Mouse (Mus musculus) lung, adult 2 months (tissue): Measurements from ENCODE around the gene Chd1. TPM values are rescaled to one million over a fixed set of nuclear protein-coding genes. Genes with fewer than 3 reads are reported as not detected.
"Not testable (repeated sequence)": the region's sequence is repeated elsewhere in the genome, so short reads cannot be mapped to it uniquely, and the experiment has no call there.

ENCODE experiments used
- DNase-seq: peaks from one replicate; pipeline ENCODE4 v3.0.0; 2022
- H3K4me1 ChIP-seq: fragments of 200-500 bp; 2 replicates; pipeline ENCODE4 v1.6.1; 2011; ENCODE audit warnings: low read length; ENCODE audit not compliant: control insufficient read depth, insufficient read depth
- H3K4me3 ChIP-seq: fragments of 200-500 bp; replicated peaks from 2 replicates; pipeline ENCODE3; 2011; ENCODE audit warnings: low read depth, mild to moderate bottlenecking, control low read depth, low read length; ENCODE audit errors: extremely low read depth
- CTCF ChIP-seq: fragments of 200-500 bp; IDR thresholded peaks from 2 replicates; pipeline ENCODE4 v1.5.1; 2011; ENCODE audit warnings: mild to moderate bottlenecking, low read length, control low read depth; ENCODE audit not compliant: insufficient read depth
- POLR2A ChIP-seq: fragments of 200-500 bp; IDR thresholded peaks from 2 replicates; pipeline ENCODE4 v1.6.1; 2011; ENCODE audit warnings: low read depth, mild to moderate bottlenecking, control low read depth, low read length, borderline replicate concordance; ENCODE audit errors: extremely low read depth
- WGBS: fragments of 180-500 bp; shearing (Covaris S2); methylation state at CpG from one replicate; pipeline ENCODE4 v1.1.7; 2018; 5-methylcytosine and 5-hydroxymethylcytosine counted together
- polyA plus RNA-seq: library from polyadenylated mRNA; depleted of rRNA; stranded (reverse); fragments of >200 nt; gene quantifications from 2 replicates; pipeline ENCODE4 v1.2.3, GENCODE M21; 2012

Chd1 gene
- polyA plus RNA-seq, 1 experiment, result 7.9 TPM

DNA sequence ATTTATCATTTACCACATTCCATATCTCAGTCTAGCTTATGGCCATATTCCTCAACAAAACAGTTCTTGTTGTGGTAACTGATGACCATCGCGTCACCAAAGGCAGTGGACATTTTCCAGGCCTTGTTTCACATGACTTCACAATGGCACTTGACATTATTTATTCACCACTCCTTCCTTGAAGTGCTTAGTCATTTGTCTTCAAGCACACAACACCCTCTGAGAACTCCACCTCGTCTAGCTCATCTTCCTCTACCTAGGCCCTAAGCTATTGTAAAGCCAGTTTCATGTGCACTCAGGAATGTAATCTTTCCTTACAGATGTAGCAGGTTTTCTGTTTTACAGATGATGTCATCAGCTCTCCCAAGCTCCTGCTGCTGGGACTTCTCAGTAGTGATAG, 5.8 kb upstream of the Chd1 start:
- DNase-seq, result no peak
- 58% methylated on average over 3 of the region's 3 CpGs for WGBS
- no peak for TF ChIP-seq POLR2A
- TF ChIP-seq CTCF, result no peak

DNA sequence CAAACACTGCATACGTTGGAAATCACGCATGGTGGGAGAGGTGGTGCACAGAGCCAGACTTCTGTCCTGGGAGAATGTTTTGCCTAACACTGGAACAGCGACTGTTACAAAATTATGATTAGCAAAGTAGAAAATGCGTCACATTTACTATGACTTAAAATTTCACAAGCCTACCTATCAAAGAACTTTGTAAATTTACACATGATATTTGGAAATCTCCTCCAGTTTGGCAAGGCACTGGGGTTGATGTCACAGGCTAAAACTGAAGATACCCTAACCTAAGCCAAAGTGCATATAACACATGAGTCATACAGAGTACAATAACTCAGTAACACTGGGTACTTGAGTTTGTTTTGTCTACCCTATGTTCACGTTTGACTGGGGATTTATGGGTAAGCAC, 3.3 kb upstream of the Chd1 start:
- peaks cover 3% of the 10 kb centered on the region; the same call in 1 of the 2 replicates for H3K4me1 ChIP-seq
- DNase-seq, result no peak
- no peak for TF ChIP-seq CTCF
- no peak for TF ChIP-seq POLR2A
- WGBS, result 65% methylated on average over 5 of the region's 5 CpGs
- no peak overlapping the region for H3K4me3 ChIP-seq

More for the DNA sequence above, 5.8 kb upstream of the Chd1 start:
- Histone ChIP-seq H3K4me3 (no peak overlapping the region), H3K4me1 (peaks cover 2% of the 10 kb centered on the region; the same call in 1 of the 2 replicates)

DNA sequence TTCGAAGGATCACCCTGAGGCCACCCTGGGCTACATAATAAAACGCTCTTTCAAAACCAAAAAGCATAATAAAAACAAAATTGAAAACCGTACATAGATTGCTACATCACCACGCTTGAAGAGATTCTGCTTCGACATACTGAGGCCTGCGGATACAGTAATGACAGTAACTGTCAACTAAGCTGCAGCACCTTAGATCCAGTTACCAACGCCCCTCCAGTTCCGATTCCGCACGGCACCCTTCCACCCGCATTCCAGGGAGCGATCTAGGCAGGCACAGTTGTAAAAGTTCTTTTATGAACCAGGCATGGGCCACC, 651 bp upstream of the Chd1 start:
- no peak for TF ChIP-seq CTCF
- TF ChIP-seq POLR2A, result no peak; the same call in 1 of the 2 replicates

DNA sequence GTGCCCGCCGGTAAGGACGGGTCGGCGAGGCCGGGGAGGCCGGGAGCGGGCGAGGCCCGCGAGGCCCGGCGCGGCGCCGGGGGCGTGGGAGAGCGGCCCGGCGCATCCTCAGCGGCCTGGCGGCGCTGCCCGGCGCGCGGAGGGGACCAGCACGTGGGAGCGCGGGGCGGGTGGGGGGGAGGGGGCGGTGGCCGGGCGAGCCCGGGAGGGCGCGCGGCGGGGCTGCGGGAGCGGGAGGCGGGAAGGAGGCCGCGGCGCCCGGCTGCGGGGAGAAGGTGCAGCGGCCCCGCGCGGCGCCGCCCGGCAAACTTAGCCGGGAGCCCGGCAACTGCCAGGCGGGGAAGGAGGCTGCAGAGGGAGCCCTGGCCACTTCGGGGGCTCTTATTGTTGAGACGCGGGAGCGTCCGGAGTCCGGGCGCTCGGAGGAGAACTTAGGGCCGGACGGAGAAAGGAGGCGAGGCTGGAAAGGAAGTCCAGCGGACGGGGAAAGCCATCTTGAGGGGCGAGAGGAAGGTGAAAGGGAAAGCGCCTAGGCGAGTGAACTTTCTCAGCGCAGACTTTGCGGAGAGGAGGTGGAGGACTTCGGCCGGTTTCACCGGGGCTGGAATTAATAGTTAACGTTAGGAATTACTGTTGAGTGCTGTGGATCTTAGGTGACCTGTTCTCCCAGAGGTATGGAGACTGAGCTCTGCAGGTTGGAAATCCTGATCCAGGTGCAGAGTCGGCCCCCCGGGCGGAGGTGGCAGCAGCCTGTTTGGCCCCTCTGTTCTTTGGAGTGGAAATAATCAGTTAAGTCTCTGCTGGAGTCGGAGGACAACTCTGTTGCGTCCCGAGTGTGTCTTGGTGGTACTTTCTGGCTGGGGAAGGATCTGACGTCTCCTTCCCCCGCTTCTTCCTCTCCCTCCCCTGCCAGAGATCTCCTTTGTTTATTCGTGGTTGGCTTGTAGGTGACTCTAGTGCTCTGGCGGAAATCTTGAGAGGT, 827 bp downstream of the Chd1 start:
- under 1% methylated on average over 76 of the region's 89 CpGs for WGBS
- Histone ChIP-seq H3K4me3 (peak overlapping the region; percentile 83), H3K4me1 (peaks cover 9% of the 10 kb centered on the region)
- DNase-seq, result peak; percentile 68
- TF ChIP-seq POLR2A, result peak; percentile 86; the same call in 1 of the 2 replicates
- TF ChIP-seq CTCF, result no peak

More for the DNA sequence above, 651 bp upstream of the Chd1 start:
- under 1% methylated on average over 12 of the region's 12 CpGs for WGBS
- no peak for DNase-seq
- Histone ChIP-seq H3K4me1 (peaks cover 9% of the 10 kb centered on the region), H3K4me3 (peak overlapping the region; percentile 88)

DNA sequence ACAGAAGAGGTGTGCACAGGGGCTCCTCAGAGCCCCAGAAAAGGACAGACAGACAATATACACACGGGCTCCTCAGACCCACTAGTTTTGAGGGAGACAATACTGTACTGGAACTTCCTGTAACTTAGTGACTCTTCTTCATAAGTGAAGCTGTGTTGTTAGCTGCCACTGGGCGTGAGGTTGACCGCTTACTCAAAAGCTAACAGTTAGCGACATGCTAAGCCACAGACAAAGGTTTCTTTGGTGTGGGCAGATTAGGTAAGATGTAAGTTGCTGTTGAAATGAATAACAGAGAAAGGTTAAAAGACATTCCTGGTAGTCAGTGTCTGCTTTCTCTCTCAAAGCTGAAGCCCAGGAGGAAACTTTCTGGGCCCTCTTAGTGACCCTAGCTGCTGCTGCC, 9.7 kb downstream of the Chd1 start:
- H3K4me3 ChIP-seq, result no peak overlapping the region
- DNase-seq, result no peak
- TF ChIP-seq POLR2A (no peak), CTCF (no peak)
- WGBS, result 64% methylated on average over 4 of the region's 4 CpGs
- H3K4me1 ChIP-seq, result peaks cover 13% of the 10 kb centered on the region

DNA sequence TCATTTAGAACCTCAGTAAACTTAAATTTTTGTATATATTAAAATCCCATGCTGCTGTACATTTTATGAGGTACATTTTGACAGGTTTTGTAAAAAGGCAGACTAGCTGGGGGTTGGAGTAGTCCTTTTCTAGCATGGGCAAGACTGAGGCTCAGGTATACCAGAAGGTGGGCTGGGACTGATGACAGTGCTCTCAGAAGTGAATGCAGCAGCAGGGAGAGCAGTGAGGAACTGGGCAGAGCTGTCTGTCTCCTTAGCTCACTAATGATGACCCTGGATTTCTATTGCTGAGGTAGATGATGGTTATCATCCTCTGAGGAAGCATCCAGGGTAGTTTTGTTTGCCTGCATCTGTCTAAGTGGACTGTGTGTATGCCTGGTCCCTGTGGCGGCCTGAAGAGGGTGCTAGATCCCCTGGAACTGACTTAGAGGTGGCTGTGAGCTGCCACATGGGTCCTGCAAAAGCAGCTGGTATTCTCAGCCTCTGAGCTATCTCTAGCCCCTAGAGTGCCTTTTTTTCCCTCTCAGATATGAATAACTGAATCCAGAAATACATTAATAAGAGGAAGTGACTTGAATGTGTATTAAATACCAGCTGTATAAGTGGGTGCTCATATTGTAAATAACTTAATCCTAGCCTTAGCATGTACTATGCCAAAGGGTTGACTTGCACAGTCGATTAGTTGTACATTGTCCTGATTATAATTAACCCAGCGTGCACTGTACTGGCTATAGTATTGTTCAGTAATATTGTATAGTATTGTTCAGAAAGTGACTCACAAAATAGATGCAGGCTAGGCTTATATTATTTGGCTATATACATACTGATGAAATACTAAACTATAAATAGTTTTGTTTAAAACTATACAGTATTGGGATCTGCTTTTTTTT, 10.5 kb downstream of the Chd1 start:
- WGBS, result 55% methylated on average over 3 of the region's 3 CpGs
- Histone ChIP-seq H3K4me1 (peaks cover 13% of the 10 kb centered on the region), H3K4me3 (no peak overlapping the region)
- TF ChIP-seq POLR2A (no peak), CTCF (peak; percentile 70)
- peak; percentile 24 for DNase-seq

DNA sequence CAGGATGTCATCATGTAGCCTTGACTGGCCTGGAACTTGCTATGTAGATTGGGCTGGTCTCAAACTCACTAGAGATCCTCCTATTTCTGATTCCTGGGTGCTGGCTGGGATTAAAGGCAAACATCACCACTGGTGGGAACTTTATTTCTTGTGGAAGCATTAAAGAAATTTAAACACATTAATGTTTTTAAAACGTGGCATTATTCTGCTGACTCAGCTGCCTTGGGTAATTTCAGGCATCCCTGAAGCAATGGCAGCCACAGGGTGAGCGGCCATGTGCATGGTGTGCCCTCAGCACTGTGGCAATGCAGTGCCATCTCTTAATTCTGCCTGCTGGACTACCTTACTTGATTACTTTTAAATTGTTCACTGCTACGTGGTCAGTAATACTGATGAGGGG, 11.2 kb downstream of the Chd1 start:
- TF ChIP-seq CTCF (no peak), POLR2A (no peak)
- peaks cover 13% of the 10 kb centered on the region for H3K4me1 ChIP-seq
- 81% methylated on average over 3 of the region's 3 CpGs for WGBS
- DNase-seq, result no peak
- H3K4me3 ChIP-seq, result no peak overlapping the region

DNA sequence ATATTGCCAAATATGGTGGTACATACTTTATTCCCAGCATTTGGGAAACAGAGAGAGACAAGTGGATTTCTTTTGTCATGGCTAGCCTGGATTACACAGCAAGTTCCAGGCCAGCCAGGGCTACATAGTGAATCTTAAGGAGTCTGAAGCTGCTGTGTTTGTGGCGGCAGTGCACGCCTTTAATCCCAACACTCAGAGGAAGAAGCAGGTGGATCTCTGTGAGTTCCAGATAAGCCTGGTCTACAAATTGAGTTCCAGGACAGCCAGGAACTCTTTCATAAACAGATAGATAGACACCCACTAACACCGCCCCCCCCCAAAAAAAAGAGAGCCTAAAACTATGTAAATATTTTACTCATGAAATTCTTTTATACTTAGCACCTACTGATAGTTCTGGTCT, 16.1 kb downstream of the Chd1 start:
- Histone ChIP-seq H3K4me3 (no peak overlapping the region), H3K4me1 (peaks cover 6% of the 10 kb centered on the region)
- no peak for DNase-seq
- TF ChIP-seq CTCF, result no peak
- TF ChIP-seq POLR2A, result no peak
- WGBS, result 52% methylated on average over 3 of the region's 3 CpGs

DNA sequence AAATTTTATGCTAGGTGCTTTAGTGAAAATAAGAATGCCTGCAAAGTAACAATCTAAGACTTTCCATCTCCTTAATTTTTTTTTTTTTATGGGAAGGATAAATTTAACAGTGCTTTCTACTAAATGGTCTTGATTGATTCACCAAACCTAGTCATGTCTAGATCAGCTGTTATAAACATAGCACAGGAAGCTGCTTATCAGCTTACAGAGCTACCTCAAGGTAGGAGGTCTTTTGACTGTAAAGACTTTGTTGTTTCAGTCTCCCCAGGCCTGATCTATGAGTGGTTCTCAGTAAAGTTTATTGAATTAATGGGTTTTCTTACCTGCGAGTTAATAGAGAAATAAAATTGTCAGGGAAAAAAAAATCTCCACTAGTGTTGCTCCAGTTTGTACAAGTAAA, 18.5 kb downstream of the Chd1 start:
- H3K4me1 ChIP-seq, result peaks cover 4% of the 10 kb centered on the region
- 77% methylated on average over 1 of the region's 1 CpGs for WGBS

DNA sequence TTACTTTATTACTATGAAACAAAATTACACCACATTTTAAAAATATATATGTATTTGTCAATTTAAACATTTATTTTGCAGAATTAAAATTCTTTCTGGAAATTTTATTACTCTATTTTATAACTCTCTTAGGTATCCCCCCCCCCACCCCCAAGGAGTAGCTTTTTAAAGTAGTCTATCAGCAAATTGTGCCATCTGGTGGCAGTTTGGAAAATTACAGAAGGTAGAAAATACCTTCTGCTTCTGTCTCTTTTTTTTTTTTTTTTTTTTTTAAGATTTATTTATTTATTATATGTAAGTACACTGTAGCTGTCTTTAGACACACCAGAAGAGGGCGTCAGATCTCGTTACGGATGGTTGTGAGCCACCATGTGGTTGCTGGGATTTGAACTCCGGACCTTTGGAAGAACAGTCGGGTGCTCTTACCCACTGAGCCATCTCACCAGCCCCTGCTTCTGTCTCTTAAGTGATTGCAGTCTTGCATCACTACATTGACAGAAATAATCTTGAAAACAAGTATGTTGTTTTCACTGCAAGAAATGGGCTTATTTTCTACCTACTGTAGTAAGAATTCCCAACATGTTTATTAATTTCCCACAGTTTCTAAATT, 19.2 kb downstream of the Chd1 start:
- 73% methylated on average over 5 of the region's 5 CpGs for WGBS
- H3K4me1 ChIP-seq, DNase-seq, H3K4me3 ChIP-seq: not testable (repeated sequence)

More for the DNA sequence above, 18.5 kb downstream of the Chd1 start:
- no peak for DNase-seq
- no peak for TF ChIP-seq CTCF
- no peak for TF ChIP-seq POLR2A
- H3K4me3 ChIP-seq, result no peak overlapping the region
